Mouse (Mus musculus) hindbrain, embryonic 12.5 days (tissue): Measurements from ENCODE around the gene Gm973. TPM values are rescaled to one million over a fixed set of nuclear protein-coding genes. Genes with fewer than 3 reads are reported as not detected.

ENCODE experiments used
- ATAC-seq: fragments of 200-750 bp; cut with Nextera tagmentation; 2 replicates; pipeline ENCODE4 v1.8.0; 2017; ENCODE audit warnings: moderate TSS enrichment; ENCODE audit not compliant: low FRiP score
- H3K27ac ChIP-seq: fragments of 300-500 bp; sonication (generic); 2 replicates; pipeline ENCODE4 v1.5.1; 2016; ENCODE audit warnings: mild to moderate bottlenecking
- H3K27me3 ChIP-seq: fragments of 300-500 bp; sonication (generic); 2 replicates; pipeline ENCODE4 v1.6.1; 2016; ENCODE audit warnings: mild to moderate bottlenecking
- H3K36me3 ChIP-seq: fragments of 300-500 bp; sonication (generic); 2 replicates; pipeline ENCODE4 v1.6.1; 2016; ENCODE audit warnings: mild to moderate bottlenecking
- H3K4me1 ChIP-seq: fragments of 300-500 bp; sonication (generic); 2 replicates; pipeline ENCODE4 v1.6.1; 2016
- H3K4me2 ChIP-seq: fragments of 300-500 bp; sonication (generic); replicated peaks from 2 replicates; pipeline ENCODE4 v1.6.1; 2016; ENCODE audit warnings: mild to moderate bottlenecking
- H3K4me3 ChIP-seq: fragments of 300-500 bp; sonication (generic); 2 replicates; pipeline ENCODE4 v1.5.1; 2016; ENCODE audit warnings: mild to moderate bottlenecking
- H3K9ac ChIP-seq: fragments of 300-500 bp; sonication (generic); 2 replicates; pipeline ENCODE4 v1.6.1; 2016; ENCODE audit warnings: mild to moderate bottlenecking, moderate library complexity
- H3K9me3 ChIP-seq: fragments of 300-500 bp; sonication (generic); replicated peaks from 2 replicates; pipeline ENCODE4 v1.6.1; 2016; ENCODE audit warnings: mild to moderate bottlenecking
- WGBS: fragments of 180-500 bp; shearing (Covaris S2); methylation state at CpG from one replicate; pipeline ENCODE4 v1.1.7; 2016; 5-methylcytosine and 5-hydroxymethylcytosine counted together
- polyA plus RNA-seq: library from polyadenylated mRNA; unstranded; fragments of >200 nt; fragmentation: Nextera tagmentation; extraction: Ambion mirVana; gene quantifications from 2 replicates; pipeline ENCODE4 v1.2.1, GENCODE M21; 2016

Gm973 gene
- polyA plus RNA-seq, 1 experiment from 2014 or later = 6.0 TPM

DNA sequence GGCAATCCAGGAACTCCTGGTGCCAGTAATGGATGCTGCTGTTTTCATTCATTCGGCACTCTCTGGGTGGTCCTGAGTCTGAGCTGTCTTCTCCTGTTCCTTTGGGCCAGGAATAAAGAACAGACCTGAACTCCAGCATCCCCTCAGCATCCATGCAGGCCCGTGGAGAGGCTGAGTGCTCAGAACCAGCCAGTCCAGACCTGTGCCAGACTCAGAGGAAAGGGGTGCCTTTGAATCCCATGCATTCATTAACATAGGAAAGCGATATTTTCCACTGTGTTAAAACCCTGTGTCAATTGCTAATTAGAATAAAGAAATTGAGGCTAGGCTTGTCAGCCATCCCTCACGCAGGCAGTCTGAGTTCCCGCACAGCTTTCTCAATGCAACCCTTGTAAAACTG, 37.6 kb downstream of the Gm973 start:
- Histone ChIP-seq H3K9me3 (no peaks in the 10 kb centered on the region), H3K9ac (no peak overlapping the region), H3K27me3 (no peaks in the 10 kb centered on the region), H3K4me3 (no peak overlapping the region), H3K36me3 (no peaks in the 10 kb centered on the region), H3K27ac (peak overlapping the region; percentile 9; the same call in 1 of the 2 replicates), H3K4me2 (no peak overlapping the region), H3K4me1 (peaks cover 19% of the 10 kb centered on the region)
- ATAC-seq = no peak
- WGBS = 33% methylated on average over 5 of the region's 5 CpGs

- Histone ChIP-seq H3K27me3 (no peaks in the 10 kb centered on the region), H3K9ac (no peak overlapping the region), H3K9me3 (peaks cover 4% of the 10 kb centered on the region; the same call in 1 of the 2 replicates), H3K27ac (no peak overlapping the region), H3K36me3 (no peaks in the 10 kb centered on the region), H3K4me2 (no peak overlapping the region), H3K4me3 (no peak overlapping the region), H3K4me1 (no peaks in the 10 kb centered on the region)
- 47% methylated on average over 2 of the region's 2 CpGs for WGBS
- ATAC-seq = no peak
Measured at GRCm38 (mm10) chr1:59563581-59563980, 47.5 kb downstream of the Gm973 start.

GRCm38 (mm10) chr1:59565804-59566203, 49.7 kb downstream of the Gm973 start:
- Histone ChIP-seq H3K36me3 (no peaks in the 10 kb centered on the region), H3K4me2 (no peak overlapping the region), H3K4me1 (no peaks in the 10 kb centered on the region), H3K27me3 (no peaks in the 10 kb centered on the region), H3K9ac (no peak overlapping the region), H3K4me3 (no peak overlapping the region), H3K9me3 (peaks cover 4% of the 10 kb centered on the region; the same call in 1 of the 2 replicates), H3K27ac (no peak overlapping the region)
- WGBS = 78% methylated on average over 5 of the region's 5 CpGs
- ATAC-seq = no peak

- Histone ChIP-seq H3K4me1 (no peaks in the 10 kb centered on the region), H3K4me3 (no peak overlapping the region), H3K27me3 (no peaks in the 10 kb centered on the region), H3K9ac (no peak overlapping the region), H3K36me3 (no peaks in the 10 kb centered on the region), H3K4me2 (no peak overlapping the region), H3K27ac (no peak overlapping the region), H3K9me3 (peaks cover 4% of the 10 kb centered on the region; the same call in 1 of the 2 replicates)
- WGBS = 68% methylated on average over 7 of the region's 7 CpGs
- no peak for ATAC-seq
Measured at GRCm38 (mm10) chr1:59566281-59566680, 50.2 kb downstream of the Gm973 start.

GRCm38 (mm10) chr1:59566926-59567325, 50.9 kb downstream of the Gm973 start:
- H3K4me3 ChIP-seq = no peak overlapping the region
- no peaks in the 10 kb centered on the region for H3K36me3 ChIP-seq
- WGBS = 83% methylated on average over 6 of the region's 6 CpGs
- H3K4me2 ChIP-seq = no peak overlapping the region
- H3K27ac ChIP-seq = no peak overlapping the region
- no peak for ATAC-seq
- peaks cover 4% of the 10 kb centered on the region; the same call in 1 of the 2 replicates for H3K9me3 ChIP-seq
- H3K9ac ChIP-seq = no peak overlapping the region
- H3K4me1 ChIP-seq = no peaks in the 10 kb centered on the region
- H3K27me3 ChIP-seq = no peaks in the 10 kb centered on the region

DNA sequence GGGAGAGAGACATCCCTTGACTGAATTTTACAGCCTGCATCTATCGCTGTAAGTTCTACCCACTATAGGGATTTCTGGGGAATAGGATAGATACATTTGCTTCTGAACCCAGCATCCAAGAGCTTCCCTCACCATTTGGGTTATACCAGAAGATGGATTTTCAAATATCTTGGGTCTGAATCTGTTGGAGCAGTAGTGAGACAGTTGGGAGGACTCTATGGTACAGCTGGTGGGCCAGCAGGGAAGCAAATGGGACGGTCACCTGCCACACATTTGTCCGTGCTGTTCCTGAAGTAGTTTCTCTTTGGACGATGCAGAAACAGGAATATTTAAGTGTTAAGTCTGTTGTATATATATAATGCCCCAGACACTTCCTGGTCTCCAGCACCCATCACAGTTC, 51.5 kb downstream of the Gm973 start:
- Histone ChIP-seq H3K9ac (no peak overlapping the region), H3K4me3 (no peak overlapping the region), H3K36me3 (no peaks in the 10 kb centered on the region), H3K27me3 (no peaks in the 10 kb centered on the region), H3K27ac (no peak overlapping the region), H3K9me3 (peaks cover 4% of the 10 kb centered on the region; the same call in 1 of the 2 replicates), H3K4me2 (no peak overlapping the region), H3K4me1 (no peaks in the 10 kb centered on the region)
- ATAC-seq = no peak
- 94% methylated on average over 4 of the region's 4 CpGs for WGBS

GRCm38 (mm10) chr1:59568283-59568682, 52.2 kb downstream of the Gm973 start:
- H3K36me3 ChIP-seq = no peaks in the 10 kb centered on the region
- ATAC-seq = no peak
- H3K27me3 ChIP-seq = no peaks in the 10 kb centered on the region
- no peak overlapping the region for H3K27ac ChIP-seq
- 93% methylated on average over 1 of the region's 1 CpGs for WGBS
- no peak overlapping the region for H3K9ac ChIP-seq
- no peaks in the 10 kb centered on the region for H3K4me1 ChIP-seq
- no peak overlapping the region for H3K4me2 ChIP-seq
- H3K4me3 ChIP-seq = no peak overlapping the region
- no peaks in the 10 kb centered on the region for H3K9me3 ChIP-seq

- no peak for ATAC-seq
- H3K4me2 ChIP-seq = no peak overlapping the region
- H3K9me3 ChIP-seq = no peaks in the 10 kb centered on the region
- no peaks in the 10 kb centered on the region for H3K36me3 ChIP-seq
- peaks cover 7% of the 10 kb centered on the region for H3K4me1 ChIP-seq
- H3K9ac ChIP-seq = no peak overlapping the region
- 91% methylated on average over 5 of the region's 5 CpGs for WGBS
- no peaks in the 10 kb centered on the region for H3K27me3 ChIP-seq
- H3K4me3 ChIP-seq = no peak overlapping the region
- no peak overlapping the region for H3K27ac ChIP-seq
Measured at GRCm38 (mm10) chr1:59569301-59569700, 53.2 kb downstream of the Gm973 start.

DNA sequence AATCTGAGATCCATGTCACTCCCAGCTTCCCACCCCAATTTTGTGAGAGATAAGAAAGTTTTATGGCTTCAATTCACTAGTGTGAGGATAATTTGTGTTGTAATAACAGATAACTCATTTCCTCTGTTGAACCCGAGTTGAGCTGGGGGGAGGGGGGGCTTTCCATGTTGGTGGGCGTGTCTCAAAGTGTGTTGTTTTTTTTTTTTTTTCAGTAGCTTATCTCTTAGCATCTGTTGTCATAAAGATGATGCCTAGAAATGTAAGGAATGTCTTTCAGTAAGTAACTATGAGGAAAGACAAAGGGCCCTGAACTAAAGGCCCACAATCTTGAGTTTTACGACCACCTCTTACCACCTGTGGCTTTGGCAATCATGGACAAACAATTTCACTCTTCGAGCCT, 54.7 kb downstream of the Gm973 start:
- Histone ChIP-seq H3K27ac (no peak overlapping the region), H3K4me2 (no peak overlapping the region), H3K36me3 (no peaks in the 10 kb centered on the region), H3K4me3 (no peak overlapping the region), H3K27me3 (no peaks in the 10 kb centered on the region), H3K4me1 (peaks cover 16% of the 10 kb centered on the region), H3K9me3 (no peaks in the 10 kb centered on the region), H3K9ac (no peak overlapping the region)
- 67% methylated on average over 4 of the region's 4 CpGs for WGBS
- ATAC-seq = no peak

GRCm38 (mm10) chr1:59571502-59571901, 55.4 kb downstream of the Gm973 start:
- H3K9ac ChIP-seq = no peak overlapping the region
- no peaks in the 10 kb centered on the region for H3K36me3 ChIP-seq
- ATAC-seq = no peak
- peaks cover 16% of the 10 kb centered on the region for H3K4me1 ChIP-seq
- H3K4me2 ChIP-seq = no peak overlapping the region
- H3K9me3 ChIP-seq = no peaks in the 10 kb centered on the region
- H3K27ac ChIP-seq = no peak overlapping the region
- WGBS = 79% methylated on average over 3 of the region's 3 CpGs
- H3K27me3 ChIP-seq = no peaks in the 10 kb centered on the region
- H3K4me3 ChIP-seq = no peak overlapping the region

- WGBS = 59% methylated on average over 3 of the region's 3 CpGs
- H3K27ac ChIP-seq = peak overlapping the region; percentile 76
Measured at GRCm38 (mm10) chr1:59573843-59574242, 57.8 kb downstream of the Gm973 start.

GRCm38 (mm10) chr1:59574262-59575187, 58.5 kb downstream of the Gm973 start:
- ATAC-seq = peak; percentile 87
- peak overlapping the region; percentile 17 for H3K4me3 ChIP-seq
- 30% methylated on average over 21 of the region's 21 CpGs for WGBS

More at GRCm38 (mm10) chr1:59573843-59574242, 57.8 kb downstream of the Gm973 start:
- Histone ChIP-seq H3K36me3 (no peaks in the 10 kb centered on the region), H3K9ac (0 out of 2 replicates have a peak overlapping the region, but pooled peaks have one; percentile 44), H3K9me3 (no peaks in the 10 kb centered on the region), H3K4me2 (peak overlapping the region; percentile 48), H3K27me3 (no peaks in the 10 kb centered on the region), H3K4me1 (peaks cover 16% of the 10 kb centered on the region), H3K4me3 (no peak overlapping the region)
- peak; percentile 32 for ATAC-seq

DNA sequence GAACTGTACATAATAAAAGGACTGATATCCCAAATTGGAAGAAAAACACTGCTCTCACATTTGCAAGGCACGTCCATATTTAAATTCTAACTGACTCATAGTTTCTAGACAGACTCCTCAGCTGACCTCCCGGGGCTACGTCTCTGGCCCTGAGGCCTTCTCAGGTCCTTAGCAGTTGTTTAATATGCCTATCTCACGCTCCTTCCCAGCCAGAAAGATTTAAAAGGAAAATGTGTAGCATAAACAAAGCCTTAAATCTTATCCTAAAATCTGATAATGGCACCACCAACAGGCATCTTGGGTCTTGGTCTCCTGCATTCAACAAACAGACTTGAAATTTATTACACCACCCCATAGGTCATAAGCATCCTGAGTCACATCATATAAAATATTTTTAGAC, 62.7 kb downstream of the Gm973 start:
- no peaks in the 10 kb centered on the region for H3K9me3 ChIP-seq
- H3K4me3 ChIP-seq = no peak overlapping the region
- H3K27ac ChIP-seq = no peak overlapping the region
- no peak overlapping the region for H3K9ac ChIP-seq
- H3K4me2 ChIP-seq = no peak overlapping the region
- H3K36me3 ChIP-seq = no peaks in the 10 kb centered on the region
- H3K4me1 ChIP-seq = peaks cover 15% of the 10 kb centered on the region
- ATAC-seq = no peak
- 78% methylated on average over 4 of the region's 4 CpGs for WGBS
- H3K27me3 ChIP-seq = no peaks in the 10 kb centered on the region

More at GRCm38 (mm10) chr1:59574262-59575187, 58.5 kb downstream of the Gm973 start:
- Histone ChIP-seq H3K9ac (peak overlapping the region; percentile 44), H3K4me2 (peak overlapping the region; percentile 48), H3K36me3 (no peaks in the 10 kb centered on the region), H3K27me3 (no peaks in the 10 kb centered on the region), H3K4me1 (peaks cover 16% of the 10 kb centered on the region), H3K27ac (peak overlapping the region; percentile 76), H3K9me3 (no peaks in the 10 kb centered on the region)
